Mouse (Mus musculus) CH12.LX (cell line): ENCODE measurements around the gene Ccer1.

Experiments used
- CTCF ChIP-seq, 2 experiments: IDR thresholded peaks in 1 of 2; conservative IDR thresholded peaks in 1 of 2; 2 replicates each; pipeline ENCODE4 v1.5.1; 2011 to 2012; ENCODE audit warnings: low read depth in 2 of 2, low read length in 2 of 2, improper control_type of control experiment in 1 of 2, inconsistent platforms in 1 of 2, mild to moderate bottlenecking in 1 of 2, moderate library complexity in 1 of 2
- GABPA ChIP-seq: IDR thresholded peaks from 2 replicates; pipeline ENCODE4 v1.6.1; 2012; ENCODE audit warnings: low read depth, low read length, improper control_type of control experiment, inconsistent platforms; ENCODE audit not compliant: insufficient replicate concordance
- SIN3A ChIP-seq: IDR thresholded peaks from 2 replicates; pipeline ENCODE4 v1.6.1; 2012; ENCODE audit warnings: low read length, improper control_type of control experiment, inconsistent platforms
- TCF12 ChIP-seq: IDR thresholded peaks from 2 replicates; pipeline ENCODE4 v1.6.1; 2014; ENCODE audit warnings: low read depth, mild to moderate bottlenecking, inconsistent platforms, low read length, improper control_type of control experiment
- ZNF384 ChIP-seq: IDR thresholded peaks from 2 replicates; pipeline ENCODE4 v1.6.1; 2012; ENCODE audit warnings: low read depth, low read length, improper control_type of control experiment, inconsistent platforms

GRCm38 (mm10) chr10:97643768-97644167 lies 49.1 kb upstream of the Ccer1 start, which contains the start of gene Epyc:
- TF ChIP-seq GABPA, result no peak
- no peak for TF ChIP-seq TCF12
- TF ChIP-seq SIN3A, result no peak
- no peak for TF ChIP-seq ZNF384
- TF ChIP-seq CTCF (conservative IDR thresholded peaks at IDR 0.05 in 1 of 2, IDR thresholded peaks at IDR 0.05 in 1 of 2; ENCODE audit: low read depth in 2 of 2, low read length in 2 of 2), result no peak
